Mouse (Mus musculus) erythroblast, embryonic 14.5 days (primary cell): ENCODE data around the gene Ksr1.

Source experiments
- GATA1 ChIP-seq: IDR thresholded peaks from 2 replicates; pipeline ENCODE4 v1.6.1; 2012; ENCODE audit warnings: low read length, inconsistent platforms, mixed read lengths
- TAL1 ChIP-seq: IDR thresholded peaks from 3 replicates; pipeline ENCODE4 v1.6.1; 2012; ENCODE audit warnings: low read length, inconsistent platforms, mixed read lengths

DNA sequence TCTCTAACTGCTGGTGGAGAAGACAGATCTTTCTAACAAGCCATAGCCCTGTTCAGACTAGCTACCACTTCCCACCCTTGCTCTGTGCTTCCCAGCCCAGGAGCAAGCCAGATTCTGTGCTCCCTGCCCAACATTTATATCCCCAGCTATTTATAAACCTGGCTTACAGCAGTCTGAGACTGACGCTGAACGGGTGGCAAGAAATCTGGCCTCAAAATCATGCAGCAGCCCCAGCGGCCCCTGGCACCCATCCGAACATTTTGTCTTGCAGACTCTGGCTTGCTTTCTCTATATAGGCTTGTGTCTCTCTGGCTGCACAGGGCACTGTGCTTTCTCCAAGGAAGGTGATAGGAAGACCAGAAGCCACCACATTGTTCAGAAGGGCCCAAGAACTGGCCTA is 45.0 kb upstream of the Ksr1 start:
- no peak for TF ChIP-seq TAL1
- TF ChIP-seq GATA1: no peak
